Mouse (Mus musculus): ENCODE results near the gene Mlph. TPM values are rescaled to one million over a fixed set of nuclear protein-coding genes. Genes with fewer than 3 reads are reported as not detected.

Gene Mlph
- polyA plus RNA-seq, 1 experiment from 2014 or later: 0.13 TPM

DNA sequence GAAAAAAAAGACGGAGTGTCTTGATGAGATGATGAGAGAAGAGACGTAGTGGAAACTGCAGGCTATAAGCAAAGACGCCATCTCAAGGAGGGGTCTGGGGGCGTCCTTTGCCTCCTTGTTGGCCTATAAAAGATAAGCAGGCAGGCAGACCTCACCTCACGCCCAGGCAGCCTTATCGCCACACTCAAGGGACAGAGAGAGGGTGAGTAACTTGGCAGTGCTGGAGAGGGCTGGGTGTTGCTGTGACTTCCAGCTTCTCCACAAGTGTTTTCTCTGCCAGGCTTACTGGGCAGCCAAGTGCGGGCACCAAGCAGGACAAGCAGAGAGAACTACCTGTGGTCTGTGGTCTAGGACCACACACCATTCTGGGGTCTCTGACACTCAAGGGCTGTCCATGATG, 36.8 kb downstream of the Mlph start:
- WGBS: 86% methylated on average over 7 of the region's 7 CpGs
- no peaks in the 10 kb centered on the region for H3K9me3 ChIP-seq (ENCODE audit: control insufficient read depth, low read length)
- no peaks in the 10 kb centered on the region for H3K36me3 ChIP-seq (replicated peaks; ENCODE audit: control insufficient read depth, insufficient read depth)
- H3K27ac ChIP-seq: no peak overlapping the region
- H3K4me3 ChIP-seq (replicated peaks; ENCODE audit: low read length): no peak overlapping the region
- H3K9ac ChIP-seq: no peak overlapping the region
- H3K4me1 ChIP-seq (replicated peaks; ENCODE audit: control insufficient read depth, insufficient read depth, low read length): no peaks in the 10 kb centered on the region
- no peaks in the 10 kb centered on the region for H3K27me3 ChIP-seq (ENCODE audit: control insufficient read depth, insufficient read depth, low read length)
- no peak overlapping the region for H3K4me2 ChIP-seq (replicated peaks)
- no peak for ATAC-seq (ENCODE audit: low FRiP score)
- DNase-seq (ENCODE audit: low spot score): no peak

DNA sequence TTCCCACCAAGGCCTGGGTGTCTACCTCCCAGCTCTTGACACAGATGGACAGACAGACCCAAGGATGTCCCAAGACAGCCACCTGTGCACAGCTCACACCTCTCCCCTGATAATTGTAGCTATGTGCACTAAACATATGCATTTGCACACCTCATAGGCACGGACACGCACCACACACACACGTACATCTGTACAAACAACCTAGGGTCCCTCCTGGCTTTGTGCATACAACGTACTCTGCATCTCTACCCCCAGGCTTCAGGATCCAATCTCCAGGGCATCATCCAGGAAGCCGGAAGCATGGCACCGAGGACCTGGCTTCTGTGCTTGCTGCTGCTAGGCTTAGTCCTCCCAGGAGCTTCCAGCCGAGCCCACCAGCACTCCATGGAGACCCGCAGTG, 37.9 kb downstream of the Mlph start, which contains the start of gene Prlh:
Prlh (plus strand) TSS at position 301 of the 400 bp plus-strand sequence.
- Histone ChIP-seq H3K9me3 (ENCODE audit: control insufficient read depth, low read length) (no peaks in the 10 kb centered on the region), H3K27me3 (ENCODE audit: control insufficient read depth, insufficient read depth, low read length) (no peaks in the 10 kb centered on the region), H3K27ac (no peak within 1 kb of the TSS), H3K4me2 (replicated peaks) (no peak within 1 kb of the TSS), H3K4me3 (replicated peaks; ENCODE audit: low read length) (no peak within 1 kb of the TSS), H3K4me1 (replicated peaks; ENCODE audit: control insufficient read depth, insufficient read depth, low read length) (no peaks in the 10 kb centered on the region), H3K36me3 (replicated peaks; ENCODE audit: control insufficient read depth, insufficient read depth) (no peaks in the 10 kb centered on the region), H3K9ac (no peak within 1 kb of the TSS)
- ATAC-seq (ENCODE audit: low FRiP score): no peak
- 76% methylated on average over 8 of the region's 8 CpGs for WGBS
- no peak for DNase-seq (ENCODE audit: low spot score)

DNA sequence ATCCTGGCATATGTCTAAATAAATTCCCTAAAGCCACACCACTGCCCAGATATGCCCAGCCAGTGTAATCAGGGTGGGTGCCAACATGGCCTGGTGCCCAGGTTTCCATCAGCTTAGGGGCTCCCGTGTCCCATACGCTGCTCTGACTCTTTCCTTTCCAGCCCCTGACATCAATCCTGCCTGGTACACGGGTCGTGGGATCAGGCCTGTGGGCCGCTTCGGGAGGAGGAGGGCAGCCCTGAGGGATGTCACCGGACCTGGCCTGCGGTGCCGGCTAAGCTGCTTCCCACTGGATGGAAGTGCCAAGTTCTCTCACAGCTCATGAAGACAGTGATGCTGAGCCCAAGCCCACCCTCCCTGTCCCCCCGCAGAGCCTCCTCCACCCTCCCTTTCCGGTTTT, 38.8 kb downstream of the Mlph start:
- Histone ChIP-seq H3K9me3 (ENCODE audit: control insufficient read depth, low read length) (no peaks in the 10 kb centered on the region), H3K36me3 (replicated peaks; ENCODE audit: control insufficient read depth, insufficient read depth) (no peaks in the 10 kb centered on the region), H3K4me1 (replicated peaks; ENCODE audit: control insufficient read depth, insufficient read depth, low read length) (no peaks in the 10 kb centered on the region), H3K9ac (no peak overlapping the region), H3K4me2 (replicated peaks) (no peak overlapping the region), H3K27me3 (ENCODE audit: control insufficient read depth, insufficient read depth, low read length) (no peaks in the 10 kb centered on the region), H3K4me3 (replicated peaks; ENCODE audit: low read length) (no peak overlapping the region), H3K27ac (no peak overlapping the region)
- DNase-seq (ENCODE audit: low spot score) (no peak), ATAC-seq (ENCODE audit: low FRiP score) (no peak)
- 74% methylated on average over 11 of the region's 11 CpGs for WGBS

DNA sequence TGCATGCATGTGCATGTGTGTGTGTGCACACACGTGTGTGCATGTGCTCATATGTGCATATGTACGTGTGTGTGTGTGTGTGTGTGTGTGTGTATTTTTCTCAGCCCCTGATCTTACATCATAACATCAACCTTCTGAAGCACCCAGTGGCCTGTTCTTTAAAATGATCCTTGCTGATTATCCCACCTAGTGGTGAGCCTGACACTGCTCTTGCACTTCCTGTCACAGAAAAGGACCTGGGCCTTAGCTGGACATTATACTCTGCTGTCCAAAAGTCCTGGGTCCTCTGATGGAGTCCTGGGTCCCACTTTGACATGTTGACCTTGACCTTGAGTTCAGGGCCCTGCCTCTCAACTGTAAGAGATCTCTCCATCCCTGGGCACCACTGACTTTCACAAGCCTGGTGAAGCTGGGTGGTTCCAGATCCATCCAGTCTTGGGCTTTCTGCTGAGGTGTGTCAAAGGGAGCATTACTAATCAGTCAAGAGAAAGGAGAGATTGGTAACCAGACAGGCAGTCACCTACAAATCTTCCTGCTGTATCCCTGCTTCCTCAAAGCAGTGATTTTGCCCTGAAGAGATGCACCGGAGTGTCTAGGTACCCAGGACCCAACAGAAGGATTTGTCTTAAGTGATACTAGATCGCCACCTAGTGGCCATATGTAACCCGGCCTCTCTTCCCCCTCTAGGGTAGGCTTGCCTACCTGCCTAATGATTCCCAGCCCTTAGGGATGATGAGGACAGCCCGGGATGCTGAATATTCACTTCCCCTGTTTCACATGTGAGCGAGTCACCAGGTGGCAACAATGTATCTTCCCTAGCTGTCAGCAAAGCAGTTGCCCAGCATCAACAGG, 41.6 kb downstream of the Mlph start:
- Histone ChIP-seq H3K4me1 (replicated peaks; ENCODE audit: control insufficient read depth, insufficient read depth, low read length) (no peaks in the 10 kb centered on the region), H3K36me3 (replicated peaks; ENCODE audit: control insufficient read depth, insufficient read depth) (no peaks in the 10 kb centered on the region), H3K27ac (no peak overlapping the region), H3K4me2 (replicated peaks) (no peak overlapping the region), H3K9me3 (ENCODE audit: control insufficient read depth, low read length) (no peaks in the 10 kb centered on the region), H3K4me3 (replicated peaks; ENCODE audit: low read length) (no peak overlapping the region), H3K27me3 (ENCODE audit: control insufficient read depth, insufficient read depth, low read length) (no peaks in the 10 kb centered on the region), H3K9ac (no peak overlapping the region; the same call in 1 of the 2 replicates)
- peak; percentile 65; the same call in 1 of the 2 replicates for ATAC-seq (ENCODE audit: low FRiP score)
- 38% methylated on average over 7 of the region's 7 CpGs for WGBS
- DNase-seq (ENCODE audit: low spot score): peak; percentile 86

DNA sequence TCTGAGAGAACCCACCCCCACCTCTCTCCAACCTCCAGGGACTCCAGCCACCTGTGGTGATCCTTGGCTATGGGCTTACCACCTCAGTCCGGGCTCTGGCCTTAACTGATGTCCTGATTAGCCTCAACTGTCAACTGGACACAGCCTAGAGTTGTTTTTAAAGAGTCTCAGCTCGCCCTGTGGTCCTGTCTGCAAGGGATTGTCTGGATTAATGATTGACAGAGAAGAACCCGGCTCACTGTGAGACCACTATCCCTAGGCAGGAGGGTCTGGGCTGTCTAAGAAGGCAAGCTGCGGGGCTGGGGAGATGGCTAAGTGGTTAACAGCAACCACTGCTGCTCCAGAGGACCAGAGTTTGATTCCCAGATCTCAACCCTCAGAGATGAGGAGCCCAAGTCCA, 47.6 kb downstream of the Mlph start:
- no peak for ATAC-seq (ENCODE audit: low FRiP score)
- WGBS: 32% methylated on average over 4 of the region's 4 CpGs

DNA sequence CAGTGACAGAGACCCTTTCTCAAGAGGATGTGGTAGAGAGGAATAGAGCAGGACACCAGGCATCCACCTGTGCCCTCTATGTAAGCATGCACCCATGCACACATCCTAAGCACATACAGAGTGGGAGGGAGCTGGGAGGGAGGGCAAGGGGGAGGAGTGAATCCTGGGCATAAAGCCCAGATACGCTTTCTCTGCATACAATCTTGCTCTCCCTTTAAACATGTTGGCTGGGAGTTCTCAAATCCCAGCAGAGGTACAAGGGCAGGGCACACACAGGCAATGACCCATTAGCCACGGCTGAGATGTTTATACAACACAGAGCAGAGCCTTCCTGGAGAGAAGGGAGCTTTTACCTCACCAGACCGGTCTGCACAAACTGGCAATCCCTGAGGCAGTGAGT, 48.1 kb downstream of the Mlph start:
- DNase-seq (ENCODE audit: low spot score): no peak
- WGBS: 27% methylated on average over 3 of the region's 3 CpGs

More for the DNA sequence above, 47.6 kb downstream of the Mlph start:
- Histone ChIP-seq H3K9me3 (ENCODE audit: control insufficient read depth, low read length) (no peaks in the 10 kb centered on the region), H3K4me3 (replicated peaks; ENCODE audit: low read length) (no peak overlapping the region), H3K27ac (no peak overlapping the region), H3K9ac (no peak overlapping the region), H3K27me3 (ENCODE audit: control insufficient read depth, insufficient read depth, low read length) (no peaks in the 10 kb centered on the region), H3K36me3 (replicated peaks; ENCODE audit: control insufficient read depth, insufficient read depth) (no peaks in the 10 kb centered on the region), H3K4me1 (replicated peaks; ENCODE audit: control insufficient read depth, insufficient read depth, low read length) (no peaks in the 10 kb centered on the region), H3K4me2 (replicated peaks) (no peak overlapping the region)
- DNase-seq (ENCODE audit: low spot score): no peak

DNA sequence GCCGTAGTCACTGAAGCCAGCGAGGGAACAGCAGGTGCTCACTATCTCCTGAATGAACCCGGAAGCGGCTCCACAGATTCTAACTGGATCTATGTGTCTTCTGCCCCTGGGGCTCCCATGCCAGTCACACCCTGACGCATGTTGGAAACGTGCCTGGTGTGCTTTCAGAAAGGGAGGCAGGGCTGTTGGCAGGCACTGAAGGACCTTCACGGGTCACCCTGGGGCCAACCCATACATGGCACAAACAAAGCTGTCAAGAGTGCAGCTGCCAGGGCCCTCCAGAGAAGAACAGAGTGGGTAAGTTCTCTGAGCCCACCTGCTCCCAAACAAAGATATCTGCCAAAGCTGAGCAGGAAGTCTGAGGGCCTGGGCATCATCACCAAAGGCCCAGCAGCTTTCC, 52.7 kb downstream of the Mlph start:
- no peak overlapping the region for H3K27ac ChIP-seq
- no peaks in the 10 kb centered on the region for H3K36me3 ChIP-seq (replicated peaks; ENCODE audit: control insufficient read depth, insufficient read depth)
- no peak overlapping the region for H3K9ac ChIP-seq
- peak; percentile 64; the same call in 1 of the 2 replicates for ATAC-seq (ENCODE audit: low FRiP score)
- H3K27me3 ChIP-seq (ENCODE audit: control insufficient read depth, insufficient read depth, low read length): no peaks in the 10 kb centered on the region; the same call in 1 of the 2 replicates
- no peaks in the 10 kb centered on the region for H3K9me3 ChIP-seq (ENCODE audit: control insufficient read depth, low read length)
- no peaks in the 10 kb centered on the region for H3K4me1 ChIP-seq (replicated peaks; ENCODE audit: control insufficient read depth, insufficient read depth, low read length)
- no peak overlapping the region for H3K4me3 ChIP-seq (replicated peaks; ENCODE audit: low read length)
- H3K4me2 ChIP-seq (replicated peaks): no peak overlapping the region
- no peak for DNase-seq (ENCODE audit: low spot score)
- WGBS: 38% methylated on average over 7 of the region's 7 CpGs

More for the DNA sequence above, 48.1 kb downstream of the Mlph start:
- Histone ChIP-seq H3K4me3 (replicated peaks; ENCODE audit: low read length) (no peak overlapping the region), H3K27ac (no peak overlapping the region), H3K9ac (no peak overlapping the region), H3K4me1 (replicated peaks; ENCODE audit: control insufficient read depth, insufficient read depth, low read length) (no peaks in the 10 kb centered on the region), H3K36me3 (replicated peaks; ENCODE audit: control insufficient read depth, insufficient read depth) (no peaks in the 10 kb centered on the region), H3K27me3 (ENCODE audit: control insufficient read depth, insufficient read depth, low read length) (no peaks in the 10 kb centered on the region), H3K9me3 (ENCODE audit: control insufficient read depth, low read length) (no peaks in the 10 kb centered on the region), H3K4me2 (replicated peaks) (no peak overlapping the region)
- ATAC-seq (ENCODE audit: low FRiP score): peak; percentile 36; the same call in 1 of the 2 replicates

DNA sequence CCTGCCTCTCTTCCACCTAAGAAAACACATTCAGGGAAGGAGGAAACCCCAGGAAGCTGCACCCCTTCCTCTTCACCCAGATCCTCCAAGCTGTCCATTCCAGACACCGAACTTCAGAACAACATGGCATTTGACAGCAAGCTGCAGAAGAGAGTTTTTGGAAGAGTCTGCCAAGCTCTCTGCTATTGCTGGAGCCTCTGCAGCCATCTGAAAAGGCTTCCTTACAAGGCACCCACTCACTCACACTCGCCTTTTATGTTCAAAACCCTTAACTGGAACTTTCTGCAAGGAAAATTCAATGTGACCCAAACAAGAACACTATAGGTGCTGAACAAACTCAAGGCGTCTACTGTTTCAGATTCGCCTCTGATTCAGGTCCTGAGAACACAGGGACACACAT, 53.8 kb downstream of the Mlph start:
- no peaks in the 10 kb centered on the region; the same call in 1 of the 2 replicates for H3K27me3 ChIP-seq (ENCODE audit: control insufficient read depth, insufficient read depth, low read length)
- WGBS: 82% methylated on average over 4 of the region's 4 CpGs
- no peak overlapping the region for H3K4me2 ChIP-seq (replicated peaks)
- no peak overlapping the region for H3K27ac ChIP-seq
- peaks cover 4% of the 10 kb centered on the region; the same call in 1 of the 2 replicates for H3K4me1 ChIP-seq (replicated peaks; ENCODE audit: control insufficient read depth, insufficient read depth, low read length)
- no peak overlapping the region for H3K9ac ChIP-seq
- H3K4me3 ChIP-seq (replicated peaks; ENCODE audit: low read length): no peak overlapping the region
- H3K36me3 ChIP-seq (replicated peaks; ENCODE audit: control insufficient read depth, insufficient read depth): no peaks in the 10 kb centered on the region
- H3K9me3 ChIP-seq (ENCODE audit: control insufficient read depth, low read length): no peaks in the 10 kb centered on the region
- DNase-seq (ENCODE audit: low spot score) (no peak), ATAC-seq (ENCODE audit: low FRiP score) (no peak)

DNA sequence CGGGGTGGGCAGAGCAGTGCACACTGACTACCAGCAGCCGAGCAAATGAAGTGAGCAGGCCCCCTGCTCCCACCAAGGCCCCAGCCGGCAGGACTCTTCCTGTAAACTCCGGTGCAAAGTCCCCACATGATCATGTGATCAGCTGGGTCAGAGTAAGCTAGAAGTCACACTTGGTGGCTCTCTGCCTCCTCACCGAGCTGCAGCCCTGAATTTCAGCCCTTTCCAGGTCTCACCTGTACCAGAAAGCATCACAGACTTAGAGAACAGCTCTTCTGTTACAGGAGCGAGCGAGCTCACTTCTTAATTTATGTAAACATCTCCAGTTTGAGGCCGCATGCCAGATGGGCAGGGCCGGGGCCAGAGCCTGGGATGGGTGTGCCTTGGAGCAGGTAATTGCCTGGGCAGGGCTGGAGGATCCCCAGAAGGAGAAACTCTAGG, 54.5 kb downstream of the Mlph start, which contains the start of gene Rab17:
Rab17 (minus strand) TSS at position 315 of the 438 bp plus-strand sequence.
- Histone ChIP-seq H3K9ac (no peak within 1 kb of the TSS), H3K27ac (no peak within 1 kb of the TSS), H3K36me3 (replicated peaks; ENCODE audit: control insufficient read depth, insufficient read depth) (no peaks in the 10 kb centered on the region), H3K4me1 (replicated peaks; ENCODE audit: control insufficient read depth, insufficient read depth, low read length) (peaks cover 10% of the 10 kb centered on the region), H3K9me3 (ENCODE audit: control insufficient read depth, low read length) (no peaks in the 10 kb centered on the region), H3K4me3 (replicated peaks; ENCODE audit: low read length) (no peak within 1 kb of the TSS), H3K27me3 (ENCODE audit: control insufficient read depth, insufficient read depth, low read length) (no peaks in the 10 kb centered on the region; the same call in 1 of the 2 replicates), H3K4me2 (replicated peaks) (no peak within 1 kb of the TSS)
- DNase-seq (ENCODE audit: low spot score) (no peak), ATAC-seq (ENCODE audit: low FRiP score) (no peak)
- 40% methylated on average over 9 of the region's 9 CpGs for WGBS
